Mouse (Mus musculus): ENCODE results near the gene Map3k7cl. TPM values are rescaled to one million over a fixed set of nuclear protein-coding genes. Genes with fewer than 3 reads are reported as not detected.

Gene Map3k7cl
- total and polyA plus RNA-seq, 3 experiments, result 0.08 TPM; not detected in 2

DNA sequence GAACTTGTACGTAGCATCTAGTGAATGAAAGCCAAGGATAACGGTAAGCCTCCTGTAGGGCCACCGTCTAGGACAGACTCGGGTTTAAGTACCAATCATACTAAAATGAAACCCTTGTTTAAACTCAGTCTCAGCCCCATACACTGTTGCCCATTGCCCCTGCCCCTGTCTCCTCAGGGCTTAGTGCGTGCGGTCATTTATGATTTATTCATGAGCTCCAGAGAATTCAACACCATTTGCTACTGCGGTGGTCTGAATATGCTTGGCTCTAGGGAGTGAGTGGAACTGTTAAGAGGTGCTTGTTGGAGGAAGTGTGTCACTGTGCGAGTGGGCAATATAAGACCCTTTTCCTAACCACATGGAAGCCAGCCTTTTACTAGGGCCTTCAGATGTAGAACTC, 34.7 kb downstream of the Map3k7cl start:
- dilution Hi-C loops (cut with MboI; ENCODE audit: extremely low pct_ligation_motif_present, extremely low pct_unique_long_range_greater_than_20kb, low sequenced_read_pairs) (no loop called here), in situ Hi-C loops (cut with MboI; ENCODE audit: low pct_ligation_motif_present, low pct_unique_long_range_greater_than_20kb, low sequenced_read_pairs) (no loop called here)
- DNase-seq (ENCODE audit: extremely low read depth), result no peak
- TF ChIP-seq E2F4 (IDR thresholded peaks at IDR 0.05; ENCODE audit: insufficient replicate concordance, low read depth, low read length), result no peak
- TF ChIP-seq HCFC1 (IDR thresholded peaks at IDR 0.05; ENCODE audit: low read depth, low read length), result no peak
- TF ChIP-seq JUND (conservative IDR thresholded peaks at IDR 0.05; ENCODE audit: low read depth, low read length), result no peak
- TF ChIP-seq GABPA (IDR thresholded peaks at IDR 0.05; ENCODE audit: insufficient replicate concordance, low read depth, low read length), result no peak
- TF ChIP-seq RCOR1 (conservative IDR thresholded peaks at IDR 0.05; ENCODE audit: low read depth, low read length), result no peak
- TF ChIP-seq MEF2A (IDR thresholded peaks at IDR 0.05; ENCODE audit: borderline replicate concordance, low read depth, low read length), result no peak
- TF ChIP-seq ETS1 (conservative IDR thresholded peaks at IDR 0.05; ENCODE audit: low read depth, low read length), result no peak
- TF ChIP-seq NELFE (IDR thresholded peaks at IDR 0.05; ENCODE audit: low read depth, low read length), result no peak
- TF ChIP-seq ELF1 (IDR thresholded peaks at IDR 0.05; ENCODE audit: low read depth, low read length), result no peak
- TF ChIP-seq USF2 (conservative IDR thresholded peaks at IDR 0.05; ENCODE audit: low read depth, low read length), result no peak
- TF ChIP-seq JUN (IDR thresholded peaks at IDR 0.05; ENCODE audit: insufficient read depth, low read depth, low read length), result no peak
- TF ChIP-seq MXI1 (IDR thresholded peaks at IDR 0.05; ENCODE audit: low read depth, low read length), result no peak
- TF ChIP-seq TCF12 (IDR thresholded peaks at IDR 0.05; ENCODE audit: low read depth, low read length), result no peak
- no peak for TF ChIP-seq USF1 (IDR thresholded peaks at IDR 0.05; ENCODE audit: low read depth, low read length)
- no peak for TF ChIP-seq CHD2 (IDR thresholded peaks at IDR 0.05; ENCODE audit: low read length)
- no peak for TF ChIP-seq KAT2A (IDR thresholded peaks at IDR 0.05; ENCODE audit: insufficient replicate concordance, low read length)
- no peak for TF ChIP-seq ZMIZ1 (IDR thresholded peaks at IDR 0.05; ENCODE audit: low read depth, low read length)
- Histone ChIP-seq H3K27me3 (replicated peaks) (no peaks in the 10 kb centered on the region), H3K27ac (ENCODE audit: insufficient read depth, low read depth) (no peak overlapping the region), H3K4me3 (replicated peaks in 1 of 3; ENCODE audit: low read depth in 2 of 3, low read length in 2 of 3, poor library complexity in 1 of 3) (no peak overlapping the region), H3K4me1 (ENCODE audit: control insufficient read depth in 1 of 2, insufficient read depth in 2 of 2) (peaks cover 0 to 8% of the 10 kb centered on the region in 2 experiments; a peak in 1 of 4 replicates), H3K36me3 (replicated peaks in 1 of 2; ENCODE audit: control insufficient read depth in 1 of 2, insufficient read depth in 1 of 2, low read length in 1 of 2) (no peaks in the 10 kb centered on the region), H3K9ac (ENCODE audit: insufficient read depth, low read depth) (no peak overlapping the region), H3K9me3 (replicated peaks; ENCODE audit: low read length) (no peaks in the 10 kb centered on the region), H3K4me2 (ENCODE audit: insufficient read depth, low read depth, poor library complexity, severe bottlenecking) (no peak overlapping the region), H3K79me2 (replicated peaks; ENCODE audit: control insufficient read depth, extremely low read depth, insufficient read depth, poor library complexity, severe bottlenecking) (no peaks in the 10 kb centered on the region)

DNA sequence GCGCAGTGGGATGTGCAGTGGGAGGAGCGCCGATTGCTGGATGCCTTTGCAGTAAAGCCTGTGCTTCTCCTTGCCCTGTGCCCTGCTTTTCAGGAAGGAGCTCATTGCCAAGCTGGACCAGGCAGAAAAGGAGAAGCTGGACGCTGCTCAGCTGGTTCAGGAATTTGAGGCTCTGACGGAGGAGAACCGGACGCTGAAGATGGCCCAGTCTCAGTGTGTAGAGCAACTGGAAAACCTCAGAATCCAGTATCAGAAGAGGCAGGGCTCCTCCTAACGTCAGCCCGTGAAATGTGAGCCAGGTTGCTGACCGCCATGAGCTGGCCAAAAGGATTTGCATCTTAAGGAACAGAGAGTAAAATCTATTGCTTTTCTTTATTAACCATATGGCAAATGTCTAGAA, 41.0 kb downstream of the Map3k7cl start:
- H3K79me2 ChIP-seq (replicated peaks; ENCODE audit: control insufficient read depth, extremely low read depth, insufficient read depth, poor library complexity, severe bottlenecking), result no peaks in the 10 kb centered on the region
- peaks cover 6% of the 10 kb centered on the region for H3K9me3 ChIP-seq (replicated peaks; ENCODE audit: low read length)
- no peak overlapping the region for H3K4me2 ChIP-seq (ENCODE audit: insufficient read depth, low read depth, poor library complexity, severe bottlenecking)
- no peaks in the 10 kb centered on the region for H3K27me3 ChIP-seq (replicated peaks)
- dilution Hi-C loops (cut with MboI; ENCODE audit: extremely low pct_ligation_motif_present, extremely low pct_unique_long_range_greater_than_20kb, low sequenced_read_pairs) (no loop called here), in situ Hi-C loops (cut with MboI; ENCODE audit: low pct_ligation_motif_present, low pct_unique_long_range_greater_than_20kb, low sequenced_read_pairs) (no loop called here)
- no peak overlapping the region for H3K9ac ChIP-seq (ENCODE audit: insufficient read depth, low read depth)
- no peak overlapping the region for H3K4me3 ChIP-seq (replicated peaks in 1 of 3; ENCODE audit: low read depth in 2 of 3, low read length in 2 of 3, poor library complexity in 1 of 3)
- TF ChIP-seq NELFE (IDR thresholded peaks at IDR 0.05; ENCODE audit: low read depth, low read length) (no peak), JUND (conservative IDR thresholded peaks at IDR 0.05; ENCODE audit: low read depth, low read length) (no peak), HCFC1 (IDR thresholded peaks at IDR 0.05; ENCODE audit: low read depth, low read length) (no peak), USF2 (conservative IDR thresholded peaks at IDR 0.05; ENCODE audit: low read depth, low read length) (no peak), KAT2A (IDR thresholded peaks at IDR 0.05; ENCODE audit: insufficient replicate concordance, low read length) (no peak), ELF1 (IDR thresholded peaks at IDR 0.05; ENCODE audit: low read depth, low read length) (no peak), MXI1 (IDR thresholded peaks at IDR 0.05; ENCODE audit: low read depth, low read length) (no peak), POLR2A (IDR thresholded peaks at IDR 0.05; ENCODE audit: low read depth, low read length) (no peak), BHLHE40 (IDR thresholded peaks at IDR 0.05; ENCODE audit: low read depth, low read length) (no peak), RAD21 (IDR thresholded peaks at IDR 0.05; ENCODE audit: low read depth, low read length) (no peak; the same call in none of the 2 replicates), MYC (IDR thresholded peaks at IDR 0.05; ENCODE audit: low read depth, low read length) (no peak), E2F4 (IDR thresholded peaks at IDR 0.05; ENCODE audit: insufficient replicate concordance, low read depth, low read length) (no peak), GABPA (IDR thresholded peaks at IDR 0.05; ENCODE audit: insufficient replicate concordance, low read depth, low read length) (no peak)
- no peaks in the 10 kb centered on the region for H3K4me1 ChIP-seq (ENCODE audit: control insufficient read depth in 1 of 2, insufficient read depth in 2 of 2)
- H3K36me3 ChIP-seq (replicated peaks in 1 of 2; ENCODE audit: control insufficient read depth in 1 of 2, insufficient read depth in 1 of 2, low read length in 1 of 2), result no peaks in the 10 kb centered on the region
- no peak overlapping the region for H3K27ac ChIP-seq (ENCODE audit: insufficient read depth, low read depth)
- no peak for DNase-seq (ENCODE audit: extremely low read depth)
